Mouse (Mus musculus) gastrocnemius, adult 2 months (tissue): ENCODE results near the gene Dnajc22. TPM values are rescaled to one million over a fixed set of nuclear protein-coding genes. Genes with fewer than 3 reads are reported as not detected.

Experiments
- DNase-seq: peaks from one replicate; pipeline ENCODE4 v3.0.0; 2022
- H3K27ac ChIP-seq: fragments of 200-600 bp; 2 replicates; pipeline ENCODE4 v1.8.1; 2022; ENCODE audit warnings: mild to moderate bottlenecking
- H3K4me3 ChIP-seq: fragments of 200-600 bp; 2 replicates; pipeline ENCODE4 v1.8.1; 2022; ENCODE audit warnings: mild to moderate bottlenecking, moderate library complexity
- CTCF ChIP-seq: fragments of 200-600 bp; IDR thresholded peaks from 2 replicates; pipeline ENCODE4 v1.8.1; 2022; ENCODE audit warnings: antibody characterized with exemption, mild to moderate bottlenecking, moderate library complexity
- intact Hi-C: fragments of 180-260 bp; cut with DNase I; formaldehyde crosslinking; loops from one replicate; pipeline ENCODE4 v1.15.1; 2025
- total RNA-seq, 2 experiments: library from RNA; stranded (reverse); gene quantifications; 2 replicates each; pipeline ENCODE4 v1.2.3; 2021

Dnajc22 gene
- total RNA-seq, 2 experiments from 2014 or later = not detected

- no peak for DNase-seq
- intact Hi-C loops = no loop called here
- no peak overlapping the region for H3K4me3 ChIP-seq
- no peak overlapping the region for H3K27ac ChIP-seq
- no peak for TF ChIP-seq CTCF
Measured at GRCm38 (mm10) chr15:99112843-99113395, 19.9 kb downstream of the Dnajc22 start.

GRCm38 (mm10) chr15:99113396-99113975 lies 20.5 kb downstream of the Dnajc22 start:
- Histone ChIP-seq H3K27ac (no peak overlapping the region), H3K4me3 (no peak overlapping the region)
- peak; percentile 51 for TF ChIP-seq CTCF
- intact Hi-C loops = no loop called here
- DNase-seq = no peak

GRCm38 (mm10) chr15:99114312-99115064 lies 21.5 kb downstream of the Dnajc22 start:
- TF ChIP-seq CTCF = no peak
- DNase-seq = no peak
- H3K27ac ChIP-seq = no peak overlapping the region
- intact Hi-C loops = no loop called here
- no peak overlapping the region for H3K4me3 ChIP-seq

- no peak overlapping the region for H3K4me3 ChIP-seq
- DNase-seq = no peak
- no peak overlapping the region for H3K27ac ChIP-seq
- no peak for TF ChIP-seq CTCF
- intact Hi-C loops = no loop called here
Measured at GRCm38 (mm10) chr15:99115065-99115423, 22.1 kb downstream of the Dnajc22 start.

GRCm38 (mm10) chr15:99116539-99116938 lies 23.6 kb downstream of the Dnajc22 start:
- no peak for TF ChIP-seq CTCF
- no peak overlapping the region for H3K27ac ChIP-seq
- intact Hi-C loops = no loop called here

GRCm38 (mm10) chr15:99120814-99121213 lies 27.8 kb downstream of the Dnajc22 start:
- H3K4me3 ChIP-seq = no peak overlapping the region
- TF ChIP-seq CTCF = no peak
- H3K27ac ChIP-seq = no peak overlapping the region
- intact Hi-C loops = no loop called here
- no peak for DNase-seq

More at GRCm38 (mm10) chr15:99116539-99116938, 23.6 kb downstream of the Dnajc22 start:
- DNase-seq = no peak
- H3K4me3 ChIP-seq = no peak overlapping the region

GRCm38 (mm10) chr15:99122642-99123041 lies 29.7 kb downstream of the Dnajc22 start:
- TF ChIP-seq CTCF = no peak
- intact Hi-C loops = no loop called here
- H3K27ac ChIP-seq = no peak overlapping the region
- no peak overlapping the region for H3K4me3 ChIP-seq
- no peak for DNase-seq

GRCm38 (mm10) chr15:99125711-99126080 lies 32.7 kb downstream of the Dnajc22 start, which contains the start of gene Spats2:
Gene Spats2, plus strand, starts transcription at chr15:99125916.
- Histone ChIP-seq H3K27ac (peak within 1 kb of the TSS; percentile 95), H3K4me3 (peak within 1 kb of the TSS; percentile 78)
- TF ChIP-seq CTCF = no peak
- DNase-seq = no peak
- intact Hi-C loops = no loop called here

GRCm38 (mm10) chr15:99126081-99126815 lies 33.3 kb downstream of the Dnajc22 start:
- peak; percentile 88 for DNase-seq
- peak overlapping the region; percentile 78 for H3K4me3 ChIP-seq
- H3K27ac ChIP-seq = peak overlapping the region; percentile 95
- TF ChIP-seq CTCF = no peak
- intact Hi-C loops = no loop called here

- peak overlapping the region; percentile 78 for H3K4me3 ChIP-seq
- peak overlapping the region; percentile 95 for H3K27ac ChIP-seq
- TF ChIP-seq CTCF = no peak
- no peak for DNase-seq
- intact Hi-C loops = no loop called here
Measured at GRCm38 (mm10) chr15:99126816-99127365, 33.9 kb downstream of the Dnajc22 start.

- no peak overlapping the region for H3K4me3 ChIP-seq
- intact Hi-C loops = no loop called here
Measured at GRCm38 (mm10) chr15:99127851-99128522, 35.0 kb downstream of the Dnajc22 start.

GRCm38 (mm10) chr15:99129441-99129840 lies 36.5 kb downstream of the Dnajc22 start:
- Histone ChIP-seq H3K27ac (no peak overlapping the region), H3K4me3 (no peak overlapping the region)
- intact Hi-C loops = no loop called here
- TF ChIP-seq CTCF = no peak
- DNase-seq = no peak

More at GRCm38 (mm10) chr15:99127851-99128522, 35.0 kb downstream of the Dnajc22 start:
- no peak overlapping the region for H3K27ac ChIP-seq
- DNase-seq = no peak
- TF ChIP-seq CTCF = no peak
